Mouse (Mus musculus): Measurements from ENCODE around the gene Samd8.

Gene Samd8

DNA sequence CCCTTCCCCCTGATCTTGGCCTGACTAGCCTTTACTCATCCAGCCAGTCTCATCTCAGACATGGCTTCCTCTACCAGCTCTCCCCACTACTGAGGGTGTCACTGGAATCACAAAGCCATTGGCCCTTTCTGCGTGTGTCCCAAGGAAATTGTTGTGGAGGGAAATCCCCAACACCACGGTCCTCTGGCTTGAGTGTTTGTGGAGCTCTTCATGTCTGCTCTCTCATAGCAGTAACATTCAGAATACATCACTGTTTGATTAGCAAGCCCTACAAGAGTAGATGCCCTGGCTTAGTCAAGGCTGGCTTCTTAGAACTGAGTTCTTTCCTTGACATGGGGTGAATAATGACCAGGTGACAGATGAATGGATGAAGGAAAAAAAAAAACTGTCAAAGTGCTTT, 3.5 kb upstream of the Samd8 start:
- DNase-seq = no peak

DNA sequence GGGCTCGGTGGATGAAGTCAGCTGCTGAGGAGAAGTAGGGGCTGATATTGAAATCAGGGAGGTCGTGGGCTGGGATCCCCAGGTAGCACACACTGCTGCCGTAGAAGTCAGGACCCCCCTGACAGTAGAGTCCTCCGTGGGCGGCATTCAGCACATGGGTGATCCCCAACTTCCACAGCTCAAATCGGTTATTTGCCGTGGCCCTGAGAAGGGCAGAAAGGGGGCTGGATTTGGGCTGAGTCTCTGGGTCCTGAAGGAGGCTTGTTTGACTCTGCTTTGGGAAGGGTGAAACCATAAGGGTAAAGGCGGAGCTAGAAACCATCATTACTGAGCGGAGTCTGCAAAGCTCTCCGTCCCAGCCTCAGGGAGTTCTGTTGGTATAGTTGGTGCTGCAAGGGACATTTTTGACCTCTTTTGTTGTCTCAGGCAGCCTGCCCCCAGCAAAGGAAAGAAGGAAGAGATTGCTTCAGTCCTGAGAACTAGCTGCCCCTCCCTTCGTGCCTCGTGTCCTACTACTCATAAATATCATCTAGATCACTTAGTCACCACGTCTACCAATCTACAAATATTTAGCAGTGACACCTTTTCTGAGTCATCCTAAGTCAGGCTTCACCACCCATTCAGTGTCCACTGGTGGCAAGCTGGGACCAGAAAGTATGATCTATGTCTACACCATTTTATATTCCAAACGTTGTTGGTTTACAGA, 2.7 kb upstream of the Samd8 start:
- DNase-seq = no peak

DNA sequence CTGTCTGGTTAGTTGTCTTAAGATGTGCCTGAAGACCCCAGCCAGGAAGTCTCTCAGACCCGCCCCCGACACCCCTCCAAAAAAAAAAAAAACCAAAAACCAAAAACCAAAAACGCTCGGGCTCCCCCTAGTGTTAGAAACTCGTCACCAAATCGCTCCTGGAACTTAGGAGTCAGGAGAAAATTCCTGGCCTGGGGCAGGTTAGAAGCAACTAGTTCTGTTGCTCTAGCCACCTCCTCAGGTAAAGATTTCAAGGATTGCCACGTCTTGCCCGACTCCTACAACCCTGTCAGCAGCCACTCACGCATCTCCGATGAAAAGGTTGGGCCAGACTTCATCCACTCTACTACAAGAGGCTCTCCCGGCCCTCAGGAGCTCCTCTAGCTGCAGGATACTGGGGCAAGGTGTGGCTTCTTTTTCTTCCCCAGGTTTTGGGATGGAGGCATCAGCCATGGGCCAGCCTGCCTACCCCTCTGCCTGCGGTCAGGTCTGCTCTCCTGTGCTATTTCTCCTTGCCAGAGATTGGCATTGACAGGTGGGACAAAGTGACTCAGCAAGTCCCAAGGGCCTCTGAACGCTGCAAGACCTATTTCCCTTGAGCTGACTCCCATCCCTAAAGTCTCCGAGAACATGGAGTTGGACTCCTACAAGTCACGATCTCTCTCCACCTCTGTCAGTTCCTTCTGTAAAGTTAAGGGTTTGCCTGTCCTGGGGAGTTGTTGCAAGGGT, 2.0 kb upstream of the Samd8 start:
- peak; percentile 77 for DNase-seq

DNA sequence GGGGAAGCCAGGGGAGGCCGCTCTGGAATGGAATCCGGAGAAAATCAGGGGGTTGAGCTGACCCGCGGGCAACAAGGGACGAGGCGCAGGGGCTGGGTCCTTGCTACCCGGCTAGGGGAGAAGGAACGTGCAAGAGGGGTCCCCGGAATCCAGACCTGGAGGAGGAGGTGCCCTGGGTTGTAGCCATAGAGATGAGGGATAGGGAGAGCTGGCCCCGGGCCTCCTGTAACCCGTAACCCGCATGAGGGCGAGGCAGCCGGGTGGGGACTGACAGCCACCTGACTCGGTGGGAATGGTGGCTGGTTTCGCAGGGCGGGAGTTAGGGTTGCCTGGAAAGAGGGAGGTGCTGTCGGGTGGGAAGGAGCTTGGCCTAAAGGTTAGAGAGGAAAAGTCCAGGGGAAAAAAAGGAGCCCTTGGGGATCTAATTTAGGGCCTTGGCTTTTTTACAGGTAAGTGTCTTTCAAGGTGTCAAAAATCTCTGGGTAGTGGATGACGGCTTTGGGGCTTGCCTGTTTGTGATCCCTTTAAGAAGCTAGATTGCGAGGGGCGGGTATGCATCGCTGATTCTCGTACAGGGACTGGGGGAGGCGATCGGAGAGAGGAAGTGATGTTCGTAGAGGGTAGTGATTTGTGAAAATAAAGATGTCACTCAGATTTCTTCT, 681 bp downstream of the Samd8 start, which contains the start of gene Dusp13:
Dusp13 (minus strand) TSS at position 301 of the 662 bp plus-strand sequence.
- peak; percentile 62 for DNase-seq

DNA sequence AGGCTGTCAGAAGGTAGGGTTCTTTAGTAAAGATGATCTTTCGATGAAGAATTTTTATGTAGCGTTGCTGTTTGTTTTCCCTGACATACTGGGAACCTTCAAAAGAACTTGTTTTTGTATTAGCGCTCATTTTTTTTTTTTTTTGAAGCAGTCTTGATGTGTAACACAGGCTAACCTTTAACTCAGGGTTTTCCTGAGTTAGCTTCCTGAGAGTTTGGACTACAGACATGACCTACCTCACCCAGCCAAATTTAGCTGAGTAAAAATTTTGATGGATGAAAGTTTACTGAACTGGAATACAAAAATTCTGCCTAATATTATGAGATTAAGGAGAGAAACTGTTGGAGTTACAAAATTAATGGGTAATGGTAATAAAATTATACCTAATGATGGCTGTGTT, 2.1 kb downstream of the Samd8 start:
- no peak for DNase-seq

DNA sequence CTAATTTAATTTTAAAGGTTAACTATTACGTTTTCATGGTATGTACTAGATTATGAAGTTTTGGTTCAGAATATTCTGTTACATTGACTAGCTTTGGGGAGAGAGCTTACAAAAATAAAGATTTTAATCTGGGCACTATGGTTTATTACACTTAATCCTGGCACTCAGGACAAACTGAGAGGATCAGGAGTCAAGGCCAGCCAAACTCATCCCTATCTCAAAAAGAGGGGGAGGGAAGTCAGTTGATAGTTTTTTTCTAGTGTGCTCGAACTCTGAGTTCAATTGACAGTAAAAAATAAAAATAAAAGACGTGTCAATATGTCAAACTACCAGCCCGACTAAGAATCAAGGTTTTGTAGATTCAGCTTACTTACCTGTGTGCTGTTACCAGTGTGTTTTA, 3.0 kb downstream of the Samd8 start:
- no peak for DNase-seq

DNA sequence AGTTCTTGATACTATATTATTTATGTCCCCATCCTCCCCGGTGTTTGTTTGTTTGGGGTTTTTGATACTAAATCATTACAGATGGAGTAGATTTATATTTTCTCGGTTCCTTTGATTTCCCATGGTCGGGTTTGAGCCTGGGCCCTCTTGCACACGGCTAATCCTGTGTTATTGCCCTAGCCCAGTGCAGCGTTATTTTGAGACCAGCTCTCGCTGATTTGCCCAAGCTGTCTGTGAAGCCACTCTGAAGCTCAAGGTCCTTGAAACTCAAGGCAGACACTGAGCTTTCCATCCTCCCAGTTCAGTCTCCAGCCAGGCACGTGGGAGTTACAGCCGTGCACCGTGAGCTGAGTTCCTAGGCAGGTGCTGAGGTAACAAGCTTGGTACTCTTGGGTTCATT, 11.2 kb downstream of the Samd8 start:
- no peak for DNase-seq

DNA sequence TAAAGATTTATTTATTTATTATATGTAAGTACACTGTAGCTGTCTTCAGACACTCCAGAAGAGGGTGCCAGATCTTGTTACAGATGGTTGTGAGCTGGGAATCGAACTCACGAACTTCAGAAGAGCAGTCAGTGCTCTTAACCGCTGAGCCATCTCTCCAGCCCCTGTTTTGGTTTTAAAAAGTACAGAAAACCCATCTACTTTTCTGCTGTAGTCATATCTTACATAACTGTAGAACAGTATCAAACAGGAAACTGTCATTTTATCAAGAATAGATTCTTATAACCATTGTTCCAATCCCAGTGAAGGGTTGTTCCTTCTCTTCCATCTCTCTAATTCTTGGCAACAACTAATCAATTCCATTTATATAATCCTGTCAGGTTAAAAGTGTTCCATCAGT, 13.4 kb downstream of the Samd8 start:
- no peak for DNase-seq

DNA sequence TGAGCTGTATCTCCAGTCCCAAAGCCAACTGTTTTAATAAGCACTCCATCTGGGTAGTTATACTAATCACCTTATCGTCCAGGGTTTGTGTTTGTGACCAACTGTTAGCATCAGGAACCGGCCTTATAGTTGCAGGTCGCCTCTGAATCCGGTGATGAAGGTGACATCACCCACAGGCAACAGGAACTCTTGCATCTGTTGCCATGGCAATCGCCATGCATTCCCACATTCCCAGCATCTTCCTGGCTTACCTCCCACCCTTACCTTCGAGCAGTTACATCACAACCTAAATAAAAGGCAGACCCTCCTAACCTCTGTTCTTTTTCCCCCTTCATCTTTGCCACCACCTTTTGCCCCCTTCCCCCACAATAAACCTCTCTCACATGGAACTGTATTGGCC, 14.3 kb downstream of the Samd8 start:
- DNase-seq = no peak

DNA sequence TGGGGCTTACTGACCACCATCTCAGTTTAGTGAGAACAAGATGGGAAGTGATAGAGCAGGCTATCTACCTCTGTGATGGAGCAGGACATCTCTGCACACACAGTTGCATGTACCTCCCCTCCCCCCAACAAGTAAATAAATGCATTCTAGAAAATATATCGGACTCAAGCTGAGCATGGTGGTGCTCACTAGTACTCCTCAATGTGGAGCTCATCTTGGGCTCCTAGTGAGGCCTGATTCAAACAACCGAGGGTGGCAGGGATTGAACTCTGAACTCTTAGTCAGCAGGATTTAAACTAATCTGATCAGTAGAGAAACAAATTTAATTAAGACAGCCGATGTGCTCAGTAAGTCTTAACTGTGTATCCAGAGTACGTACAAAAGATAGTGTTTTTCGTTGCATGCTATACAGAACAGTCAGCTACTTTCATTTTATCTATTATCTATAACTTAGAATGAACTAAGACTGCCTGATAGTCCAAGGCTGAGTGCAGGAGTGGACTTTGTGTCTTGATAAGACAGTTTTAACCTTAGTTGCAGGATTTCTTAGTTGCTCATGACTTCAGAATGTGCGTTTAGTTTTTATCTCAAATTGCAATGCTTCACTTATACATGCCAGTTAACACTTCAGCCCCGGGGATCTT, 15.5 kb downstream of the Samd8 start:
- DNase-seq = no peak

DNA sequence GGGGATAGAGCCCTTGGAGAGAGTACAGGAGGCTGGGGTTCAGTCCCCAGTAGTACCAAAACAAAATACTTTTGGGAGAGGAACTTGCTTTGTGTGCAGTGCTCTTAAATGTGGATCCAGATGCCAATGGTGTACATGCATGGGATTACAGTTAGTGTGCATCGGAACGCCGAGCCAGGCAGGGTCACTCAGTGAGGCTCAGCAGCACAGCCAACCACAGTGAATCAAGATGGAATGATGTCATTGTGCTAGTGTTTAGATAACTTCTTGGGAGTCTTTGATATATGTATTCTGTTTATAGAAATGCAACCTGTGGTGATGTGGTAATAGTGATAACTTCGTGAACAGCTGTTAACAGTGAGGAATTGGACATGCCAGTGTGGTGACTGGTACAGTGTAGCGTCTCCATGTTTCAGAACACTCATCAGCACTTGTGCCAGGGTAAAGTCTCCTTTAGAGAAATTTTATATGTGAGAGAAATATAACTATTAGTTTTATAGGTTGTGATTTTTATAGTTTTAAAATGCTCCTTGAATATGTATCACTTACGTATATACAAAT, 16.1 kb downstream of the Samd8 start:
- no peak for DNase-seq

DNA sequence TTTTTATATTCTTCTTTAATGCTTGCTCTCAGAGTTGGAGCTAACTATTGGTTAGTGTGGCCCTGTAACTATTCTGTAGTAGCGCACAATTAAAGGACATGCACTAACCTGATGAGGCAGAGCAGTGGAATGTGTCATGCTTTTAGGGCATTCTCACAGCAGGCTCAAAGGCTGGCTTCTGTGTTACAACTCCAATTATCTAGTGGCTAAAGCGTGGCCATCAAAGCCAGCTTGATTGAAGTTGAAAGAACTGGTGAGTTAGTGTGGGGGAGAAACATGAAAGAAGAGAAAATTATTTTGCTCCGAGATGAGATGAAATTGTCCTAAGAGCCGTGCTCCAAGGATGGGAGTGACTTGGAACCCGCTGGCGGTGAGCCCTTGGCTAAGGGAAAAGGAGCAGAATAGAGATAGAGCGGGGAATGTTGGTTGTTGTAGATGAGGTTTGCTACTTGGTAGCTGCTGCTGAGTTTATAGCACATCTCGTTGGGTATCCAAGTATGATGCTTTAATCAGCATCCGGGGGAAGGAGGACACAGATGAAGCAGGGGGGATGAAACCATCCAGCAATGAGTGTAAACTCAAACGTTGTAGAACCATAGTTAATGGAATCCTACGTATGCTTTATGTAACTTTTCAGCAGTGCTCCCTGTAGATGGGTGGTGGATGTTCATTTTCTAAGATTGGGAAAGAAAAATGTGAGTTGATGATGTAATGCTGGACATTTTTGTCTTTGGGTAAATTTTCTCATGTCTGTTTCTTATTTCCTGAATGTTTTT, 22.4 kb downstream of the Samd8 start:
- no peak for DNase-seq

DNA sequence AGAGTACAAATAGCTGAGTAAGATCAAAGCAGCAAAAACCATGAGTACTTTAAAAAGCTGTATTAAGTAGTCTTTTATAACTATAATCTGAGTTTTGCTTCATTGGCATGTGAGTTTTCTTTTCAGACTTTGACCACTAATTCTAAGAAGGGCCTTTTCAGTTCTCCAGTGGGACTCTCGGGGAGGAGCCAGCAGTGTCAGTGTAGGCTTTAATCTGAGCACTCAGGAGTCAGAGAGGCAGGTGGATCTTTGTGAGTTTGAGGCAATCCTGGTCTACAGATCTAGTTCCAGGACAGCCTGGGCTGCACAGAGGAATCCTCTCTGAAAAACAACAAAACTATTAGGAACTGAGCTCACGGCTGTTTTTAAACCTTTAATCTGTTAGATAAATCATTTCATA, 23.6 kb downstream of the Samd8 start:
- DNase-seq = no peak

DNA sequence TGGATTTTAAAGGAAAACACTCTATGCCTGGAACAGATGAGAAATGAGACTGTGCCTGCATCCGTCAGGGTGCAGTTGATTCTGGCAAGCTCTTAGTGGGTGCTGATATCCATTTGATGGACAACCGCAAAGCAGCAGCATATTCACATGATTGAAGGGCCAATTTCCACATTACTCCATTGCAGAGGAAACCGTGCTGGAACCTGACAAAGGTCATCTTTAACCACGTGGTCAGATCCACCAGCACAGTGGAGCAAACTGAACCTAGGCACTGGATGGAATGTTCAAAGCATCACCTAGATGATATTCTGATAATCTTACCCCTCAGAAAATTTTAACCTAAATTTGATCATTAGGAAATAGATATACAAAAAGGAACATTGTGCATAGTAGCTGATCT, 25.9 kb downstream of the Samd8 start:
- no peak for DNase-seq

DNA sequence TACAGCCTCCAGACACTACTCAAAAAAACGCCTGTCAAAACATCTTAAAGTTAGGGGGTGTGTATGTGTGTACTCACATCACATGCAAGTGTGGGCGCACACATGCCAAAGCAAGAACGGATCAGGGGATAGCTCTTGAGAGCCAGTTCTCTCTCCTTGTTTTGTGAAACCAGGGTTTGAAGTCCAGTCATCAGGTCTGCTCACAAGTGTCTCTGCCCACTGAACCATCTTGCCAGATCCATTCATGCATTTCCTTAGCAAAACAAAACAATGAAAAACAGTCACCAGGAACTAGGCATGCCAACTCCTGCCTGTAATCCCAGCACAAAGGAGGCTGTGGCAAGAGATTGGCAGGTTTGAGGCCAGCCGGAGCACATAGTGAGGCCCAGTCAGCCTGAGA, 36.2 kb downstream of the Samd8 start:
- no peak for DNase-seq

DNA sequence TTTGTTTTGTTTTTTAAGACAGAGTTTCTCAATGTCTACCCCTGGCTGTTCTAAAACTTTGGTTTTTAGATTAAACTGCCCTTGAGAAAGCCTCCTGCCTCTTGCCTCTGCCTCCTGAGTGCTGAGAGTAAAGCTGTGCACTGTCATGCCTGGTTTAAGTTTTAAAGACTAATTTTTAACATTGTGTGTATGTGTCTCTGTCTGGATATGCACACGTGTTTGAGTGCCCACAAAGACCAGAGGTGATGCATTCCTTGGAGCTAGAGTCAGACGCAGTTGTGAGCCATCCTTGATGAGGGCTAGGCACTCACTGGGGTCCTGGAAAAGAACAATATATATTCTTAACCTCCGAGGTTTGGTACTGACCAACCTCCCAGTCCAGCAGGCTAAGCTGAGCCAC, 37.0 kb downstream of the Samd8 start:
- DNase-seq = no peak

DNA sequence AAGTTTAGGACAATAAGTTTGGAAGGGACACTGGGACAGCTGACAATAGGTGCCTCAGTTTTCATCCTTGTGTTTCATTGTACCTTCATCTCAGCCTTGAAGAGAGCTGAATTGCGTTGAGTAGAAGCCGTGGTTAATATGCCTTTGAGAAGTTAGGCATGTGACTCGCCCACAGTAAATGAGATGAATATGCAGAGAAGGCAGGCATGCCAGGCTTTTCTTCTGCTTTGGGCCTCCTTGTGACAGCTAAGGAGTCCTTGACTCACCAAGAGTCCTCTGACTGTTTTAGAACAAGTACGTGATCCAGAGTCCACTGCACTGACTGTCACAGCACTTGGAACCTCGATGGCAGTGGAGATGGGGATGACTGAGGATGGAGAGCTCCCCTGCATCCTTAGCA, 37.8 kb downstream of the Samd8 start:
- DNase-seq = no peak

DNA sequence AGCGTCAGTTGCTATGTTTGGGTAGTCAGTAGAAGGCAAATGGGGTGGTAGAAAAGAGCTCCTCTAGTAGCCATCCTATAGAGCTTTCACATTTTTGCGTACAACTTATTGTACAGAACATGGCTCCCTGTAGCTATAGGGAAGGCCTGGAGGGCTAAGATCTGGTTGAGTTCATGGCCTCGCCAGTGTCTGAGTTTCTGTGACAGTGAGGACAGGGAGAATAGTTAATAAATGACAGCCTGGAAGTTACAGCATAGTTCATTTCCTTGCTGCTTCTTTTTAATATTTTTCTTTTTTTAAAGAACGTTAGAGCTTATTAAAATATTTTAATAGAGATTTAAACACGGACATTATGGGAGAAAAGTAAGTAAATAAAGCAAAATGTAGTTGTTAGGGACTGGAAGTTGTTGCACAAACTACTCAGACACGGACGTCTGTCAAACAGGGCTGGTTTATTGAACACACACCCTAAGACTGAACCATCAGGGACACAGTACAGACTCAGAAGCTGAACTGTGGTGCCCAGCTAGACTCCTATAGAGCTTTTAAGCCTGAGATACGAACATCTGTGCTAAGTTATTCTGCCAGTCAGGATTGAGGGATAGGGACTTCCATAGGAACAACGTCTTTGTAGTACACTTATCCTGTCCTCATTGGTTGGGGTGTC, 40.4 kb downstream of the Samd8 start:
- DNase-seq = no peak

DNA sequence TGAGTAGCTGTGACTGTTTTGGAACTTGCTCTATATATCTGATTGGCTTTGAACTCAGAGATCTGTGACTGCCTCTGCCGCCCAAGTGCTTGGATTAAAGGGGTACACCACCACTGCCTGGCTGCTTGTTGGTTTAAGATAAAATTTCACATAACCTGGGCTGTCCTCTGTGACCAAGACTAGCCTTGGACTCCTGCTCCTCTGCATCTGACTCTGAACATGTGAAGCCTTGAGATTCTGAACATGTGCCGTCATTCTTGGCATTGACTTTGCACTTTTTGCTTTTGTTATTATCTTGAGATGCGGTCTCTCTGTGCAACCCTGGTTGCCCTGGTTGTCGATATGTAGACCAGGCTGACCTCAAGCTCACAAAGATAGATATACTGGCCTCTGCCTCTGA, 41.4 kb downstream of the Samd8 start:
- no peak for DNase-seq

DNA sequence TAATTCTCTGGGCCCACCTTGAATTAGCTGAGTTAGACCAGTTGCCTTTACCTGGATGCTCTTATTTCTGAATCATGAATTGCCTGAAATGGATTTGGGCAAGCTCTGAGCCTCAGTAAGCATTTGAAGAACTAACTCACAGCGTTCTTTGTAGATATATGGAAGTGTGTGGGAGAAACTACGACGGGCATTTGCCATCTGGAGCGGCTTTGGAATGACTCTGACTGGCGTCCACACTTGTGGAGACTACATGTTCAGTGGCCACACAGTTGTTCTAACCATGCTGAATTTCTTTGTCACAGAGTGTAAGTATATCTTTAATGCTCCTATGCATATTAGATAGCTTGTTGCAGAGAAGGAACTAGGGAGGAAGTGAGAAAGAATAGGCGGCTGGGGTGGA, 41.9 kb downstream of the Samd8 start:
- no peak for DNase-seq

DNA sequence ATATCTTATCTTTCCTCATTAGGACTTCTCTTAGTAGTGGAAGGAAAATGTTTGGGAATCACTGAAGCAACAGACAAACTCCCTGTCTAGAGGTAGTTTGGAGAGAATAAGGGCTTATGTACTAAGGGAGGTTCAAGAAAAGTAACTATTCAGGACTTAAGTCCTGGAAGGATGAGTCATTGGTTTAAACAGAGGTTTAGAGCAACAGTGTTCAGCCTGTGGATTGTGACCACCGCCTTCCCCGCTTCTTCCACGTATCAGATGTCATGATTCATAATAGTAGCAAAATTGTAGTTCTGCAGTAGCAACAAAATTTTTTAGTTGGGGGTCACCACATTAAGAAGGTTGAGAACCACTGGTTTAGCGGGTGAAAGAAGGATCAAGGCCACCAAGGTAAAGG, 50.3 kb downstream of the Samd8 start:
- DNase-seq = no peak

DNA sequence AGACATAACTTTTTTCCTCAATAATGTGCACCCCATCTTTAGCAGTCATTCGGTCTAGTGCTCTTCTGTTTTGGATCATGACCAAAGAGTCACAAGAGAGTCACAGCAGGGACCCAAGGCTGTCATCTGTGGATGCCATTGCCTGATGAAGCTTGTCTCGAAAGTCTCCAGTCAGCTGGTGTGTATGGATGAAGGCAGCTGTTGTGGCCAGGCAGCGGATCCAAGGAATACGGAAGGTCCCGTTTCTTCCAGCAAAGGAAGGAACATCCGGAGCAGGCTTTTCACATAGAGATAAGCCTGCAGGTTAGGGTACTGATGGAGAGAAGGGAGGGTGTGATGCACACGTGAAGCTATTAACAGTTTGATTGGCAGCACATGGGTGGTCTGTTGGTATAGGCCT, 51.3 kb downstream of the Samd8 start:
- no peak for DNase-seq

Measured in right cerebral cortex, postnatal 4 days (tissue).